Mouse (Mus musculus) cerebellum, adult 2 months (tissue): ENCODE results near the gene Sde2. TPM values are rescaled to one million over a fixed set of nuclear protein-coding genes. Genes with fewer than 3 reads are reported as not detected.
"Not testable (repeated sequence)": the region's sequence is repeated elsewhere in the genome, so short reads cannot be mapped to it uniquely, and the experiment has no call there.

ENCODE experiments used
- DNase-seq, 2 experiments: peaks; one replicate each; pipeline ENCODE4 v3.0.0; 2021
- H3K27ac ChIP-seq: fragments of 200-500 bp; 2 replicates; pipeline ENCODE4 v1.5.1; 2012; ENCODE audit warnings: low read length, control low read depth, inconsistent platforms; ENCODE audit not compliant: insufficient read depth
- H3K27me3 ChIP-seq: fragments of 200-500 bp; 2 replicates; pipeline ENCODE4 v1.6.1; 2012; ENCODE audit warnings: inconsistent platforms, mild to moderate bottlenecking, low read length, moderate library complexity; ENCODE audit not compliant: control insufficient read depth, insufficient read depth
- H3K4me1 ChIP-seq: fragments of 200-500 bp; 2 replicates; pipeline ENCODE4 v1.6.1; 2011; ENCODE audit warnings: low read length; ENCODE audit not compliant: control insufficient read depth, insufficient read depth
- H3K4me3 ChIP-seq: fragments of 200-500 bp; replicated peaks from 2 replicates; pipeline ENCODE3; 2011; ENCODE audit warnings: mild to moderate bottlenecking, low read depth, low read length, control low read depth; ENCODE audit not compliant: insufficient read depth
- CTCF ChIP-seq: fragments of 200-500 bp; IDR thresholded peaks from 2 replicates; pipeline ENCODE4 v1.5.1; 2011; ENCODE audit warnings: low read depth, mild to moderate bottlenecking, control low read depth, low read length, moderate library complexity, borderline replicate concordance; ENCODE audit not compliant: insufficient read depth
- POLR2A ChIP-seq: fragments of 200-500 bp; IDR thresholded peaks from 2 replicates; pipeline ENCODE4 v1.6.1; 2011; ENCODE audit warnings: low read length, control low read depth, borderline replicate concordance; ENCODE audit not compliant: insufficient read depth
- WGBS: fragments of 180-500 bp; shearing (Covaris S2); methylation state at CpG from one replicate; pipeline ENCODE4 v1.1.7; 2018; 5-methylcytosine and 5-hydroxymethylcytosine counted together
- polyA plus RNA-seq: library from polyadenylated mRNA; depleted of rRNA; stranded (reverse); fragments of >200 nt; gene quantifications from 2 replicates; pipeline ENCODE4 v1.2.3, GENCODE M21; 2012

The Sde2 gene
- polyA plus RNA-seq, 1 experiment = 16.8 TPM

DNA sequence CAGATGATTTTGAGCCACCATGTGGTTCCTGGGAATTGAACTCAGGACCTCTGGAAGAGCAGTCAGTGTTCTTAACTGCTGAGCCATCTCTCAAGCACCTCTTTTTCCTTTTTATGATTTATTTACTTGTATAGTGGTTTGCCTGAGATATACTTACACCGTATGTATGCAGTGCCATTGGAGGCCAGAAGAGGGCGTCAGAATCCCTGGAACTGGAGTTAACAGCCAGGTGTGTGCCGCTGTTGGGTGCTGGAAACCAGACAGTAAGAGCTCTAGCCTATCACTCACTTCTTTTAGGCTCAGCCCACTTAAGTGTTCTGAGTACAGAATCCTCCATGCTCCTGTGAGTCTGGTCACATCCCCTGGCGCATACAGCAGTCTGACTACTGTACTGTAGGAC, 26.5 kb downstream of the Sde2 start:
- no peaks in the 10 kb centered on the region for H3K4me1 ChIP-seq
- TF ChIP-seq POLR2A (no peak), CTCF (no peak)
- H3K27me3 ChIP-seq = no peaks in the 10 kb centered on the region
- H3K27ac ChIP-seq = no peak overlapping the region
- WGBS = 78% methylated on average over 4 of the region's 4 CpGs
- no peak overlapping the region for H3K4me3 ChIP-seq
- no peak for DNase-seq

DNA sequence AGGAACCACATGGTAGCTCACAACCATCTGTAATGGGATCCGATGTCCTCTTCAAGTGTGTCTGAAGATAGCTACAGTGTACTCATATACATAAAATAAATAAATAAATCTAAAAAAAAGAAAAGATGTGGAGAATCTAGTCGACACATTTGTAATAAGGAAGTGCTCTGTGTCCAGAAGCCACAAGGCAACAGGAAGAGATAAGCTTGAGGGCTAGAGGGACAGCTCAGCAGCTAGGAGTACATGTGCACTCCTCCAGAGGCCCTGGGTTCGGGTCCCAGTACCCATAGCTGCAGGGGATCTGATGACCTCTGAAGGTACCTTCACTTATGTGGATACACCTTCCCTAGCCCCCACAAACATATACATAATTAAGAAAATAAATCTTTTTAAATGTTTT, 30.8 kb downstream of the Sde2 start:
- Histone ChIP-seq H3K27ac (no peak overlapping the region), H3K4me3 (no peak overlapping the region), H3K27me3 (no peaks in the 10 kb centered on the region)

DNA sequence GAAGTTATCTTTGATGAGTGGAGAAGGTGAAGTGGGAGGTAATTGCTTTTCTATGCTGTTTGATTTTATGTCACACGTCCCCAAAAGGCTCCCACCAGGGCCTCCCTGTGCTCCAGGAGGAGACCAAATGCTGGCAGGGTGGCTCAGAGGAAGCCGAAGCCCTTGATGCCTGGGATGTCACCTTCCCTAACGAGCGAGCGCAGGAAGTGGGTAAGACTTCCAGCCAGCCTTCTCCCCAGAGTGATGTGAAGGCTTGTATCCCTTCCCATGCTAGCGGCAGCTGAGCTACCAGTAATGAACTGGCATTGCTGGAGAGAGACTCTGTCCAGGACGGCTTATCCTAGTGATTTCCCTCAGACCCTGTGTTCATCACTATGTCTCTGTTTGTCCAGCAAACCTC, 32.8 kb downstream of the Sde2 start:
- Histone ChIP-seq H3K4me1 (no peaks in the 10 kb centered on the region), H3K27ac (no peak overlapping the region), H3K4me3 (no peak overlapping the region), H3K27me3 (no peaks in the 10 kb centered on the region)
- WGBS = 60% methylated on average over 7 of the region's 7 CpGs
- TF ChIP-seq CTCF = no peak
- no peak for TF ChIP-seq POLR2A
- DNase-seq = no peak

More for the DNA sequence above, 30.8 kb downstream of the Sde2 start:
- TF ChIP-seq POLR2A (no peak), CTCF (no peak)
- no peak for DNase-seq
- whole genome bisulfite sequencing = 79% methylated on average over 3 of the region's 3 CpGs
- no peaks in the 10 kb centered on the region for H3K4me1 ChIP-seq

- Histone ChIP-seq H3K27ac (no peak overlapping the region), H3K4me1 (no peaks in the 10 kb centered on the region), H3K27me3 (no peaks in the 10 kb centered on the region), H3K4me3 (no peak overlapping the region)
- DNase-seq = no peak
- no peak for TF ChIP-seq CTCF
- no peak for TF ChIP-seq POLR2A
- WGBS = 83% methylated on average over 9 of the region's 9 CpGs
These were observed 33.6 kb downstream of the Sde2 start for GRCm38 (mm10) chr1:180884484-180884883.

- no peak for TF ChIP-seq CTCF
- no peak for TF ChIP-seq POLR2A
- Histone ChIP-seq H3K27ac (no peak overlapping the region), H3K4me3 (no peak overlapping the region), H3K4me1 (no peaks in the 10 kb centered on the region), H3K27me3 (no peaks in the 10 kb centered on the region)
- DNase-seq = no peak
- 19% methylated on average over 13 of the region's 13 CpGs for WGBS
These were observed 37.7 kb downstream of the Sde2 start for GRCm38 (mm10) chr1:180888556-180889042.

DNA sequence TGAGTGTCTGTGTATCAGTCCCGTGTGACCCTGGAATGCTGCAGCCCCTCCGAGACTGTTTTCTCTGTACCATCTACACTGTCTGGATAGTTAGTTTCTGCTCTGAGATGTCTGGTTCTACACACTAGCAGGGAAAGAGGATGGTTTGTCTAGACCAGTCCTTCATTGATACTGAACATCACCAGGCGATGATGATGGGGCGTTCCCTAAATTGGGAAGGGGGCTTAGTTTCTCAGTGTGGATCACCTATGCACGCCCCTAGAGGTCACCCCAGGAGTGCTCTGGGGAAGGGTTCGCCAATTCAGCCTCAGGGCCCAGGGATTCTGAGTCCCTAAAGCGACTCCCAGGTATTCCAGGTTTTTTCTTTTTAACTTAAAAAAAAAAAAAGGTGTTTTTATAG, 38.2 kb downstream of the Sde2 start:
- Histone ChIP-seq H3K27me3 (no peaks in the 10 kb centered on the region), H3K4me3 (no peak overlapping the region), H3K4me1 (no peaks in the 10 kb centered on the region), H3K27ac (no peak overlapping the region)
- 59% methylated on average over 7 of the region's 7 CpGs for WGBS
- TF ChIP-seq CTCF = no peak
- no peak for DNase-seq

DNA sequence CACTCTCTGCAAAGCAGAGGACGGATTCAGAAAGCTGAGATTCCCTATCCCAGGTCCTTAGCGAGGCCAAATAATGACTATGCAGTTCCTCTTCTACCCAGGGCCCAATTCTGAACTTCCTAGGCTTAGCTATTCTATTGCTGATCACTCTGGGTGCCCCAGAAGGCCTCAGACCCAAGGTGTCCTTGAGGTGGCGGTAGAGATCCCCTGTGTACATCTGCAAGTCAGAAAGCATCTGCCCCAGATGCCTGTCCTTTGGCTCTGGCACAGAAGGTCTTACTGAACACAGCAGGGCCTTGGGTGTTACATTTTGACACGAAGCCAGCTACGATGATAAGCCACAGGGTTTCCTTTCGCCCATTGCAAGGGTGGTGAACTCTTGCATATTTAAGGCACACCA, 38.9 kb downstream of the Sde2 start:
- TF ChIP-seq CTCF (no peak), POLR2A (no peak)
- Histone ChIP-seq H3K27ac (no peak overlapping the region), H3K27me3 (no peaks in the 10 kb centered on the region), H3K4me3 (no peak overlapping the region), H3K4me1 (no peaks in the 10 kb centered on the region)
- no peak for DNase-seq
- 54% methylated on average over 6 of the region's 6 CpGs for WGBS

GRCm38 (mm10) chr1:180892808-180893207, 41.9 kb downstream of the Sde2 start, which contains the start of gene Lefty2:
TSS of gene Lefty2 (plus strand) at chr1:180893108.
- Histone ChIP-seq H3K4me3 (no peak within 1 kb of the TSS), H3K27me3 (no peaks in the 10 kb centered on the region), H3K4me1 (no peaks in the 10 kb centered on the region; the same call in 1 of the 2 replicates), H3K27ac (no peak within 1 kb of the TSS)
- no peak for DNase-seq
- TF ChIP-seq CTCF (no peak), POLR2A (no peak)
- 64% methylated on average over 10 of the region's 10 CpGs for WGBS

DNA sequence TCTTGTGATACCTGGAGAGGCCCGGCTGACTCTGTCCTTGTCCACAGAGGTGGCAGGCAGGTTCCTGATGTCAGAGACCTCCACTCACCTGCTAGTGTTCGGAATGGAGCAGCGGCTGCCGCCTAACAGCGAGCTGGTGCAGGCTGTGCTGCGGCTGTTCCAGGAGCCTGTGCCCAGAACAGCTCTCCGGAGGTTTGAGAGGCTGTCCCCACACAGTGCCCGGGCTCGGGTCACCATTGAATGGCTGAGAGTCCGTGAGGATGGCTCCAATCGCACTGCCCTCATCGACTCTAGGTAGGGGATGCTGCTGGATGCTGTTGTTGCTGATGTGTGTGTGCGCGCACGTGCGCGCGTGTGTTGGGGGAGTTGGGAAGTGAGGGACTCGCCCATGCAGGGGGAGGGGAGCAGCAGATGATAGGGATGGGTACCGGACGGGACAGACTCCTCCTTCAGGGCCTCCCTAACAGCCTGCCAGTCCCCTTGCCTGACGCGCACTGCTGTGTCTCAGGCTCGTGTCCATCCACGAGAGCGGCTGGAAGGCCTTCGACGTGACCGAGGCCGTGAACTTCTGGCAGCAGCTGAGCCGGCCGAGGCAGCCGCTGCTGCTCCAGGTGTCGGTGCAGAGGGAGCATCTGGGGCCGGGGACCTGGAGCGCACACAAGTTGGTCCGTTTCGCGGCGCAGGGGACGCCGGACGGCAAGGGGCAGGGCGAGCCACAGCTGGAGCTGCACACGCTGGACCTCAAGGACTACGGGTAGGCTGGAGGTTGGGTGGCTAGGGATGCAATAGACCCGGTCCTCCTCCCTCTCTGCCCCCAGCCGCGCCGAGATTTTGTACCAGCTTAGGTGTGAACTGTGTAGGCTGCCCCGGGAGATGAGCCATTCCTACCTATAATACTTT, 43.4 kb downstream of the Sde2 start:
- 8% methylated on average over 47 of the region's 51 CpGs for WGBS
- H3K27ac ChIP-seq, DNase-seq, H3K27me3 ChIP-seq, H3K4me3 ChIP-seq, H3K4me1 ChIP-seq: not testable (repeated sequence)
